Mouse (Mus musculus) skeletal muscle tissue, postnatal 0 days (tissue): ENCODE results near the gene Mrps18a. TPM values are rescaled to one million over a fixed set of nuclear protein-coding genes. Genes with fewer than 3 reads are reported as not detected.

Experiments
- polyA plus RNA-seq: library from polyadenylated mRNA; unstranded; fragments of >200 nt; fragmentation: Nextera tagmentation; extraction: Ambion mirVana; gene quantifications from 2 replicates; pipeline ENCODE4 v1.2.1, GENCODE M21; 2015

The Mrps18a gene
- polyA plus RNA-seq = 126 and 133 TPM in 2 replicates

GRCm38 (mm10) chr17:46110402-46111289 lies at the start of gene Mrps18a:
TSS of gene Mrps18a (plus strand) at chr17:46110986.

GRCm38 (mm10) chr17:46143578-46144423 lies 33.0 kb downstream of the Mrps18a start, which contains the start of gene Rsph9:
TSS of gene Rsph9 (minus strand) at chr17:46144216.

GRCm38 (mm10) chr17:46152847-46153782 lies 42.3 kb downstream of the Mrps18a start, which contains the start of gene Mad2l1bp:
TSS of gene Mad2l1bp (minus strand) at chr17:46153553.

GRCm38 (mm10) chr17:46160686-46161085 lies 49.9 kb downstream of the Mrps18a start, which contains the start of gene Gtpbp2:
TSS of gene Gtpbp2 (plus strand) at chr17:46161032.

Other genes with a start within 250 kb of the Mrps18a start
- 3.3 and 4.9 TPM in 2 replicates for gene Vegfa, start 78.6 kb upstream of the Mrps18a start, polyA plus RNA-seq
- 1.5 and 2.6 TPM in 2 replicates for gene Rsph9, start 33.2 kb downstream of the Mrps18a start, polyA plus RNA-seq
- 26.5 and 27.4 TPM in 2 replicates for gene Mad2l1bp, start 42.6 kb downstream of the Mrps18a start, polyA plus RNA-seq
- 19.9 and 22.5 TPM in 2 replicates for gene Gtpbp2, start 50.0 kb downstream of the Mrps18a start, polyA plus RNA-seq
- gene Polh, start 91.7 kb downstream of the Mrps18a start, polyA plus RNA-seq = 9.0 and 9.6 TPM in 2 replicates
- 10.1 and 10.3 TPM in 2 replicates for gene Xpo5, start 91.8 kb downstream of the Mrps18a start, polyA plus RNA-seq
- gene Polr1c, start 137.1 kb downstream of the Mrps18a start, polyA plus RNA-seq = 31.5 and 31.7 TPM in 2 replicates
- 92.1 and 98.5 TPM in 2 replicates for gene Yipf3, start 137.1 kb downstream of the Mrps18a start, polyA plus RNA-seq
- gene Lrrc73, start 142.5 kb downstream of the Mrps18a start, polyA plus RNA-seq = 0.44 and 0.71 TPM in 2 replicates
- gene Tjap1, start 172.0 kb downstream of the Mrps18a start, polyA plus RNA-seq = 40.6 and 41.4 TPM in 2 replicates
- 3.2 and 3.7 TPM in 2 replicates for gene Dlk2, start 186.4 kb downstream of the Mrps18a start, polyA plus RNA-seq
- gene Abcc10, start 217.4 kb downstream of the Mrps18a start, polyA plus RNA-seq = 2.7 and 2.8 TPM in 2 replicates